Comparison of ENCODE assay signal across 10 mouse cellular contexts in the genomic region with DNA sequence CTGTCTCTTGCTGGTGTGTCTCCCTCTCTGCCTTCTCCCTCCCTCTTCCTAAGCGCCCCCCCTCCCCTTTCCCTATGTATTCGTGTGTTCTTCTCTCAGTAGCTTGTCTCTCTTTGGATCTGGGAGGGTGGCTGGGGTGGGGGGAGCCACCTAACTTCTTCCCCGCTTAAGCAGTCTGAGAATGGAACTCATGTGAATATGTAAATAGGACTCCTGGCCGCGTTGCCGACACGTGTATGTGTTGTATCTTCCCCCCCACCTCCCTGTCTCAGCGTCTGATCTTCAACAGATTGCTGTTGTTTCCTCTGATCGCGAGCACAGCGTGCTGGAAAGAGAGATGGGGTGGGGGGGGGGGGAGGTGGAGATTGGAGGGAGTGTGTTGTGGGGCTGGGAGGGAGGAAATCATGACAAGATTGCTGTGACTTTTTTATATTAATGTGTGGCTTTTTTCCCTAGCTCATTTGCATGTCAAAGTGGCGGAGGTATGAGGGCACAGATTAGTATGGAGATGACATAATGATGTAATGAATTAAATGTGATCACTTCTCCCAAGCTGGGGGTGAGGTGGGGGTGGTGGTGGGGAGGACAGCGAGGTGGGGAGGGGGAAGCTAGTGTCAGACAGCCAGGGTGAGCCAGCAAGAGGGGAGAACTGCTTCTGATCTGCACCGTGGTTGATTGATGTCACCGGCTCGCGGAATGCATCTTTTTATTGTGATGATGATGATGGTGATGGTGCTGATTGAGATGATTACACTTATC. TPM values are rescaled to one million over a fixed set of nuclear protein-coding genes. Genes with fewer than 3 reads are reported as not detected.
A peak's percentile ranks its signal among the peaks of the same experiment; 100 is the strongest.
DNase-seq lines count a peak whose midpoint lies in the region; ATAC-seq and TF ChIP-seq lines count a peak whose summit lies in the region.
"Had no signal": no experiment of that assay in that cellular context is flagged by ENCODE, and none has a peak within 500 bp of the region (broad histone marks: within the 10 kb centered on the region; RNA-seq: fewer than 3 reads in every experiment).

No protein-coding gene starts in this region.

- H3K9ac ChIP-seq in heart, embryonic 16.5 days (ENCODE audit: low read length), result no peak overlapping the region
- H3K9ac ChIP-seq in hindbrain, postnatal 0 days (replicated peaks; ENCODE audit: low read length), result no peak overlapping the region
- peak overlapping the region; percentile 65 for H3K9ac ChIP-seq in neural tube, embryonic 13.5 days

- peak overlapping the region; percentile 51 for H3K4me2 ChIP-seq in heart, embryonic 16.5 days (ENCODE audit: low read depth, low read length)
- H3K4me2 ChIP-seq in hindbrain, postnatal 0 days (ENCODE audit: low read depth, low read length), result peak overlapping the region; percentile 49
- H3K4me2 ChIP-seq in neural tube, embryonic 13.5 days, result peak overlapping the region; percentile 55

- DNase-seq in heart, postnatal 25 days (ENCODE audit: low spot score), result no peak
- DNase-seq in embryo, embryonic 9.5 days (ENCODE audit: extremely low spot score), result peak; percentile 42
- DNase-seq in hindbrain, postnatal 0 days (ENCODE audit: low spot score), result peak; percentile 35
- DNase-seq in cerebellum, postnatal 4 days (ENCODE audit: low spot score in 2 of 2), result no peak
- DNase-seq in urinary bladder, postnatal 10 days (ENCODE audit: low spot score), result no peak
- no peak for DNase-seq in gastrocnemius, postnatal 10 days
- DNase-seq: cerebellum, adult 9-11 months; kidney, postnatal 25 days had no signal

- WGBS in heart, embryonic 16.5 days, result 3% methylated on average over 17 of the region's 17 CpGs
- WGBS in hindbrain, postnatal 0 days, result under 1% methylated on average over 16 of the region's 17 CpGs
- WGBS in neural tube, embryonic 13.5 days, result under 1% methylated on average over 16 of the region's 17 CpGs

- no peak overlapping the region for H3K27ac ChIP-seq in heart, embryonic 16.5 days (ENCODE audit: low read length)
- H3K27ac ChIP-seq in hindbrain, postnatal 0 days, result peak overlapping the region; percentile 48; the same call in 1 of the 2 replicates
- peak overlapping the region; percentile 89 for H3K27ac ChIP-seq in neural tube, embryonic 13.5 days (replicated peaks)

- intact Hi-C loops in heart, postnatal 25 days (cut with DNase I), result no loop called here

- H3K36me3 ChIP-seq in heart, embryonic 16.5 days (ENCODE audit: control insufficient read depth, insufficient read depth), result no peaks in the 10 kb centered on the region
- H3K36me3 ChIP-seq in hindbrain, postnatal 0 days (ENCODE audit: insufficient read depth, low read length), result no peaks in the 10 kb centered on the region
- no peaks in the 10 kb centered on the region for H3K36me3 ChIP-seq in neural tube, embryonic 13.5 days

- peaks cover 27% of the 10 kb centered on the region for H3K27me3 ChIP-seq in heart, embryonic 16.5 days (ENCODE audit: control insufficient read depth, insufficient read depth, low read length)
- peaks cover 6% of the 10 kb centered on the region for H3K27me3 ChIP-seq in hindbrain, postnatal 0 days (ENCODE audit: insufficient read depth, low read length)
- H3K27me3 ChIP-seq in neural tube, embryonic 13.5 days, result peaks cover 23% of the 10 kb centered on the region

- peaks cover 6% of the 10 kb centered on the region for H3K4me1 ChIP-seq in heart, embryonic 16.5 days (ENCODE audit: control insufficient read depth, insufficient read depth, low read length)
- H3K4me1 ChIP-seq in hindbrain, postnatal 0 days (ENCODE audit: insufficient read depth, low read length), result no peaks in the 10 kb centered on the region
- H3K4me1 ChIP-seq in neural tube, embryonic 13.5 days (replicated peaks), result peaks cover 65% of the 10 kb centered on the region

- no peak for TF ChIP-seq CTCF in hindbrain, postnatal 0 days (IDR thresholded peaks at IDR 0.05; ENCODE audit: low read depth)

- ATAC-seq in heart, embryonic 16.5 days (replicated peaks; ENCODE audit: extremely low read depth, insufficient read depth, low FRiP score), result no peak
- ATAC-seq in hindbrain, postnatal 0 days, result peak; percentile 49; the same call in 1 of the 2 replicates
- peak; percentile 61 for ATAC-seq in neural tube, embryonic 13.5 days (ENCODE audit: low read depth)

- H3K9me3 ChIP-seq in heart, embryonic 16.5 days (replicated peaks; ENCODE audit: control insufficient read depth, low read length), result no peaks in the 10 kb centered on the region
- H3K9me3 ChIP-seq in hindbrain, postnatal 0 days (ENCODE audit: low read length), result no peaks in the 10 kb centered on the region
- no peaks in the 10 kb centered on the region for H3K9me3 ChIP-seq in neural tube, embryonic 13.5 days

- peak overlapping the region; percentile 29; the same call in 1 of the 2 replicates for H3K4me3 ChIP-seq in heart, embryonic 16.5 days (ENCODE audit: low read length)
- H3K4me3 ChIP-seq in hindbrain, postnatal 0 days (ENCODE audit: low read length), result peak overlapping the region; percentile 18
- peak overlapping the region; percentile 27 for H3K4me3 ChIP-seq in neural tube, embryonic 13.5 days

RNA-seq across cellular contexts. Expression of a gene that starts 0.5 kb away (rescaled TPM):
- 3.3 and 3.7 TPM in 2 replicates for polyA plus RNA-seq in heart, embryonic 16.5 days (2015; fragmentation: Nextera tagmentation; extraction: Ambion mirVana)
- 1 to 10 TPM; 6.0 to 8.2 TPM for total RNA-seq in heart, postnatal 25 days (2021)
- 15.3 and 18.4 TPM in 2 replicates for total RNA-seq in hindbrain, postnatal 0 days (2014; rRNA removed)
- polyA plus RNA-seq in hindbrain, postnatal 0 days (2015; fragmentation: Nextera tagmentation; extraction: Ambion mirVana), result 9.9 and 14.9 TPM in 2 replicates
- polyA plus RNA-seq in neural tube, embryonic 13.5 days (2015; fragmentation: Nextera tagmentation; extraction: Ambion mirVana), result 28.2 and 32.9 TPM in 2 replicates
- total RNA-seq in gastrocnemius, postnatal 10 days (2021), result 10 to 100 TPM; 11.0 to 12.5 TPM

Comparison
In these comparisons a context has a peak if more than half of its experiments do, and no peak if none do; other contexts are left out.
1. DNase-seq: peak in embryo, embryonic 9.5 days (single experiment) and hindbrain, postnatal 0 days (single experiment); none in heart, postnatal 25 days (single experiment), cerebellum, postnatal 4 days (0 of 2), urinary bladder, postnatal 10 days (single experiment) and gastrocnemius, postnatal 10 days (single experiment).
2. Peak in every context shown above with its lines, with median percentiles within 50 percentile points of each other: H3K4me2 ChIP-seq and H3K4me3 ChIP-seq.